Mouse (Mus musculus): ENCODE data around the gene Slc16a11.

DNA sequence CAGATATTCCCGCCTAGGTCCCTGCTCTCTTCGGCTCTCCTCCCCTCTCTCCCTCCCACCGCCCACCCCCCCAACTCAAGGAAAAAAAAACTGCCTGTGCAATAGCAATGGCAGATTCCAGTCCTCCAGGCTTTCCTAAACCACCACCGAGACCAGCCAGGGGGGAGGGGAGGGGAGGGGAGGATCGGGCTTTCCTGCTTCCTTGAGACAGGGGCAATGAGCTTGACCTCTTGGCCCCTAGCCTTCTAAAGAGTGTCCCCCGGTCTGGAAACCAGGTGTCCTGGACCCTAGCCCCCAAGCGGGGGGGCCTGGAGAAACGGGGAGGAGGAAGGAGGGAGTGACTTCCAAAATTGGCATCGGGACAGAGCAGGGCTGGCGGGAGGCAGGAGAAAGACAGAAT lies 20.0 kb downstream of the Slc16a11 start:
- no peak for TF ChIP-seq CTCF (IDR thresholded peaks at IDR 0.05; ENCODE audit: low read depth, low read length)
- TF ChIP-seq POLR2A (IDR thresholded peaks at IDR 0.05; ENCODE audit: extremely low read depth, insufficient read depth, low read length), result no peak
